Mouse (Mus musculus) ES-Bruce4 (cell line): ENCODE data around the gene Ifi27l2b.

ENCODE experiments used
- CTCF ChIP-seq: IDR thresholded peaks from one replicate; pipeline ENCODE4 v1.8.1; 2011; ENCODE audit warnings: low read depth, low read length
- EP300 ChIP-seq: IDR thresholded peaks from 2 replicates; pipeline ENCODE4 v1.6.1; 2011; ENCODE audit warnings: low read depth, low read length; ENCODE audit not compliant: insufficient read depth
- POLR2A ChIP-seq: IDR thresholded peaks from one replicate; pipeline ENCODE4 v1.8.1; 2011; ENCODE audit warnings: low read length; ENCODE audit not compliant: insufficient read depth

DNA sequence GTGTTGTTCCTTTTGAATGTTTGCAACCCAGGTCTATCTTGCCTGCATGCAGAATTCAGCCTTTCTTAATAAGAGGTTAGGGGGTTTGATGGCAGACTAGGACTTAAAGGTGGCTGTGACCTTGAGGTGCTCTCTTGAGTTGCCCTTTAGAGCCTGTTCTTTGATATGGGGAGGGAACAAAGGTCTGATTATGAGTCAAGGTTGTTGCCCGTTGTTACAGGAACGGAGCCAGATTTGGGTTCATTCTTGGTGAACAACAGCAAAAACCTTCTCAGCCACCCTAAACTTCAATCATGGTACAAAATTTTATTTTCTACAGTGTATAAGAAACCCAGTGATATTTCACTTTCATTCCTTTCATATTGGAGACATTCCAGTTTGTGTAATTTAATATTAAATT is 23.6 kb downstream of the Ifi27l2b start:
- TF ChIP-seq CTCF (no peak), EP300 (no peak), POLR2A (no peak)
